Mouse (Mus musculus): ENCODE measurements at regions not wholly inside any gene's neighbourhood (a gene's known extent, or its start where the extent isn't known, plus 50 kb on each side); places are given as distances from the start of the nearest gene placed in this dataset.

GRCm38 (mm10) chr11:15386229-15386628 is 787.2 kb downstream of the Pom121l12 start:
- DNase-seq (ENCODE audit: extremely low spot score in 1 of 2, low spot score in 1 of 2), result peak; percentile 13 to 22

DNA sequence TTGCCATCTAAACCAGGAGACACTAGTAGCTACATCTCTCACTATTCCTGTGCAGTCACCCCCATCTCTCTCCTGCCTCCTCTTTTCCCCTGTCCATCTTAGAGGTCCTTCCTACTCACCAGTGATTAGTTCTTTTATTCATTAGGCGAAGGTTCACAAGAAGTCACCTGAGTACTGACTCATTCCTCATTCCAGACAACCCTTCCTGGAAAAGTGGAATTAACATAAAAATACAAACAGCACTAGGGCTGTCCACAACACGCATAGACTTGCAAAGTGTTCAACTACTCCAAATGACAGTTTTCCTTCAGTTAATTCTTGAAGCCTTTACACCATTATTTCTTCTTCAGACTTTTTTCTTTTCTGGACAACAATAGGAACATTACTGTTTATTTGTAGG is 821.7 kb upstream of the Vstm2a start:
- DNase-seq (ENCODE audit: extremely low spot score in 1 of 2, low spot score in 1 of 2), result no peak

Data from frontal cortex, adult 2 months (tissue).